Mouse (Mus musculus): ENCODE data around the gene Srgap1.

Gene Srgap1

DNA sequence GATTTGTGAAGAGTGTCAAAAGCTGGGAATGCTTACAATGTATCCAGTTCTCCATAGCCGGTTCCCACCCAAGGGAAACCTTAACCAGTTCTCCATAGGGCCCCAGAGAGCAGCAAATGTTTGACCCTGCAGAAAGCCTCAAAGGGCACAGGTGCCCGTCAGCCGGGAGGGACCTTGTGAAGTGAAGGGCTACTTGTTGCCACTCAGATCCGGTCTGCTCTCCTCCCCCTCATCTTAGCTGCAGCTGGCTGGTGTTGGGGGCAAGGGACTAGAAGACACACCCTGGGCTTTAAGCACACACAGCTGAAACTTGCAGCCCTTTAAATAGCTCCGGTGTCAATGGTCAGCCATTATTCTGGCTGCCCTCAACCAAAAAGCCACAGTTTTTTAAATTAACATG, 30.1 kb downstream of the Srgap1 start:
- no peak for DNase-seq (ENCODE audit: low read depth, low spot score)

DNA sequence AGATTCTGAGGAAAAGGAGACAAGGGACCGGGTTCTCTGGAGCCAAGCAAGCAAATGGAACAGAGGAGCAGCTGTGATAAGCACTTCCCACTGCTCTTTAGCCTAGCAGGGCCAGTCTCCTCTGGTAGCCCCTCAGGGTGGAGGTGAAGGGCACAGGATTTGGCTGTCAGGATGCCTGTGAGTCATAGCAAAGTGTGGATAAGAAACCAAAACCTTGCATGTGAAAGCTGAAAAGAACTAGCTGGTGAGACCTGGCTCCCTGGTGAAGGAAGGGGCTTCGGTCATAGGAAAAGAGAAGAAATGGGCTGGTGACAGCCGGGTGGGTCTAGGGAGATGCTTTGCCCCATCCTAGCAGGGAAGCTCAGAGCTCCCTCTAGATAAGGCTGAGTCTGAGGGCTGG, 30.5 kb downstream of the Srgap1 start:
- DNase-seq (ENCODE audit: low read depth, low spot score) = no peak

DNA sequence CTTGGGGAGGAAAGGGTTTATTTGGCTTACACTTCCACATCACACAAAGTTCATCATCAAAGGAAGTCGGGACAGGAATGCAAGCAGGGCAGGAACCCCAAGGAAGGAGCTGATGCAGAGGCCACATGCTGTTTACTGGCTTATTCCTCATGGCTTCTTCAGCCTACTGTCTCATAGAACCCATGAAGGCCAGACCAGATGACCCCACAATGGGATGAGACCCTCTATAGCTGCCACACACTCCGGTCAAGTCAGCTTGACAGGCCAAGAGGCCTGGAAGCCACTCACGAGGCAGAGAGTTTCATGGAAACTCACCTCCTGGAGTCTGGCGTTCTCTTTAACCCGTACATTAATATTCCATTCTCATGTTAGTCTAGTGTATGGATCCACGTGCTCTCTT, 34.8 kb downstream of the Srgap1 start:
- DNase-seq (ENCODE audit: low read depth, low spot score) = no peak

DNA sequence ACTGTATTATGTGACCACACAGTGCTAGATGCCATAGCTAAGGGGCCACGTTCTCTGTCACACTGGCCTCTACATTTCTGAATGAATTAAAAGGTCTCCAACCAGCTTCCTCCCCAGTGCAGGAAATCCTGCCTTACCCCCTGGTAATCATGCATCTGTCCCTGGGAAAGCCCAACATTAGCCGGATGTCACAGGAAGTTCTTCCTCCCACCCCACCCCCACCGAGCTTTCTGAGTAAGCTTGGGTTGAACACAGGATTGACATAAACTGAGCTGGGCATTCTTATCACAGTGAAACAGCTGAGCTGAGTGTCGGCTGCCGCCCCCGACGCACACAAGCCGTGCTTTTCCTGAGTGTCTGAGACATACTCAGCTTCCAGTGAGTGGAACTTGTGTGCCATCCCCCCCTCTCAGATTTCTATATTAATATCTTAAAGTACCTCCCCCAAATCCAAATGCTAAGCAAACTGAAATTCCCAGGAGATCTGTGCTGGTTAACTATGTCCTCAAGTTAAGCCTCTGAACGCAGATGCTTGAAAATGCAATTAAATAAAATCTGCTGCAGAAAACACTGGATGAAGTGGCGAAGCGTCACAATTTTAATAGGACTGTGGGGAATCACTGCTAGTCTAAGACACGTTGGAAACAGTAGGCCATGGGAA, 38.3 kb downstream of the Srgap1 start:
- no peak for DNase-seq (ENCODE audit: low read depth, low spot score)

DNA sequence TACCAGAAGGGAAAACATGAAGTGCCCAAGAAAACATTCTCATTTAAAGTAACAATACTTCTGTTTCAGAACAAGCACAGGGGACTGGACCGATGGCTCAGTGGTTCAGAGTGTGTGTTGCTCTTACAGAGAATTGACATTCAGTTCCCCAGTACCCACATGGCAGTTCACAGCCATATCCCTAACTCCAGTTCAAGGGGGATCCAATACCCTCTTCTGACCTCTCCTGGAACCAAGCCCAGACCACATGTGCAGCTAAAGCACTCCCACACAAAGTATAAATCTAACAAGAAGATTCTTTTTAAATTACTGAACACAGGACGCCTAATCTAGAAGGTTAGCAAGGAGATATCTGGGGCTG, 38.8 kb downstream of the Srgap1 start:
- DNase-seq (ENCODE audit: low read depth, low spot score) = no peak

DNA sequence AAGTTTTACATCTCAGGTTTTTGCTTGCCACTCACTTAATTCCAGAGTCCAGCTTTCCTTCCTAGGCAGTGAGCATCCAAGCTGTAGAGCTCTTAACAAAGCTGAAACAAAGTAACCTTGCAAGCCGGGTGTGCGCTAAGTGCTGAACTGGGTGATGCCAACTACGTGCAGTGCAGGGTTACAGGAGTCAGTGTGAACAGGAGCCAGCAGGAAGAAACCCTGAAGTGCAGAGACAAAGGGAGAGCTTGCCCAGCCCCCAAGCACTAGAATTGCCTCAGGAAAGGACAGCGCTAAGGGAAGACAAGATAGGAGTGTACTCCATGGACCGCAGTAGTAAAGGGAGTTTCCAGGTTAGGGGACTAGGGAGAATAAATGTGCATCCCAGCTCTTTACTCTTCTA, 40.5 kb downstream of the Srgap1 start:
- DNase-seq (ENCODE audit: low read depth, low spot score) = no peak

DNA sequence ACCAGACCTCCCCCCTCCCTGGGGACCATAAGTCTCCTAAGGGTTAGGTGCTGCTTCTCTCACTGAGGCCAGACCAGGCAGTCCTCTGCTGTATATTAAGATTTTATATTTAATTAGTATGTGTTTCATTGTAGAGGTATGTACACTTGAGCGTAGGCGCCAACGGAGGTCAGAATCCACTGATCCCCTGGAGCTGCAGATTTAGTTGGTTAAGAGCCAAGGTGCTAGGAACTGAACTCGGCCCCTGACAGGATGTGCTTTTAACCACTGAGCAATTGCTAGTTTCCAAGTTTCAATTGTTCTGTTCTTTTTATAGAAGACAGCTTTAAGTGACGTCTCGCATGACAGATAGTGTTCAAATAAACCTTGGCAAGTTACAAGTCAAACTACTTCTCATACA, 41.0 kb downstream of the Srgap1 start:
- no peak for DNase-seq (ENCODE audit: low read depth, low spot score)

DNA sequence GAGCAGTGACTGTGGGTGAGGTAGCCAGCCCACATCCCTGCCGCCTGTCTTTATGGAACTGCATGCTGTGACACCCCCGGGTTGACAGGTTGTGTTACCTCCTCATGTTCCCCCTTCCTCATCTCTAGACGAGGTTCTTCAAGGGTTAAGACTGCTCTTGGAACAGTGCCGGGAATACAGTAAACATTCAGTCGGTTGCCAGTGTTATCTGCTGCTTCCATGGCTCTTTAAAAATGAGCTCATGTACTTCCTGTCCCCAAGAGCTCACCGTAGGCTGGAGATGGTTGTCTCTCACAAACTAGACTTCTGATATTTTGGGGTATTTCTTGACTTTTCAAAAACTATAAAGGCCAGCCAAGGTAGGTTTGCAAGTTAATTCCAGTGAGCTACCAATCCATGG, 41.6 kb downstream of the Srgap1 start:
- DNase-seq (ENCODE audit: low read depth, low spot score) = no peak

DNA sequence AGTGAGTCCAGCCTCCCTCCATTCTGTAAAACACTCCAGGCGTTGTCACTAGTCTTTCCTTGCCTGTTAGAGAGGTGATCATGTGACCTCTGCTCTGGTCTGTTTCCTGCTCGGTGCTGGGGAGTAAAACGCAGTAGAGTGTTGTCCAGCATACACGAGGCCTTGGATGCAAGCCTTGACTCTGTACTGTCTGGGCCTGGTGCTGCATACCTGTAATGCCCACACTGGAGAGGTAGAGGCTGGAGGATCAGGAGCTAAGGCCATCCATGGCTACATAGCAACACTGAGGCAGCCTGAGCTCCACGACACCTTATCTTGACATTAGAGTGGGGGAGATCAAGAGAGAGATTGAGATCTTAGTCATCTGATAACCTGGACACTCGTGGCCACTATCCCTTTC, 44.2 kb downstream of the Srgap1 start:
- DNase-seq (ENCODE audit: low read depth, low spot score) = no peak

DNA sequence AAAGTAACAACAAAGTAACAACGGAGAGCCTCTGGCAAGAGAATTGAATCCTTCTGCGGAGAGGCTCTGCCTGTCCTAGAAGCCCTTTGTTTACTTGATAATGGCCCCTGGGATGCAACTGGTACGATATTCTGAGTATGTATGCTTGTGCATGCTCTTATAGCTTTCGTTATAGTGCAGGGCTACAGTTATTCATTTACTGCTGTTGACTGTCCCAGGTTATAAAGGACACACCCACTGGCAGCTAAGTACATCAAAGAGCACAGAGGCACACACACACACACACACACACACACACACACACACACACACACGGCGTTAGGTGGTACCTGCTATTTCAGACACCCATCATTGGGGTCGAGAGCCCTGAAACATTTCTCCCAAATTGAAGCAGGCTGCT, 48.3 kb downstream of the Srgap1 start:
- no peak for DNase-seq (ENCODE audit: low read depth, low spot score)

DNA sequence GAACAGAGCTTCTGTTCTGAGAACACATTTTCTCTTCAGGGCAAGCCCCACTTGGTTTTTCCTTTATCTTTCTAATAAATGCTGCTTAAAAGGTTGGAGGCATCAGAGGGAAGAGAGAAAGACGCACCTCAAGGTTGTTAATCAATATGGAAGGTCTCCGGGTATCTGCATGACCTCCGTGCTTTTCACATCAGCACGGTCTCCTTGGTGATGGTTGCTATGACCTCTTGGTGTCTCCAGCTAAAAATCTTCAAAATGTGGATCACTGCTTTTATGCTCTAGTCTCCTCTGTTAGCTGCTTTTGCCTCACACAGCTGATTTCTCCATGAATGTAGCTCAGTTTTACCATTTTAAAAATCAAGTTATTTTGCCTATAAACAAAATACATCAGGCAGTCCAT, 50.6 kb downstream of the Srgap1 start:
- DNase-seq (ENCODE audit: low read depth, low spot score) = no peak

DNA sequence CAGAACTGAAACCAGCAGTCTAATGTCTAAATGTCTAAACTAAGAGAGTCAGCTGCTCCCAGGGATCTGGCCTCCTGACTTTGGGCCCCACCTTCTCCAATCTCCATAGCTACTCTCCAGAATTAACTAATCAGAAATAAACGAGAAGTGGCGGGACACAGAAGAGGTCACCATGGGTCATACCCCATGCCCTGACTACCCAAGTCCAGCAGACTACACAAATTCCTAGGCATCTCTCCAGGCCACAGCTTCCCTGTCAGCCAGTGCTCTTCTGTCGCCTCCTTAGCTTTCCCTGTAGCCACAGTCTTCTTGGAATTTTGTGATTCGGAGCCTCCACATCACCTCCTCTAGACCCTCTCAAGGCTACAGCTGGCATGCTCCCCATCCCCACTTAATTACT, 51.7 kb downstream of the Srgap1 start:
- no peak for DNase-seq (ENCODE audit: low read depth, low spot score)

DNA sequence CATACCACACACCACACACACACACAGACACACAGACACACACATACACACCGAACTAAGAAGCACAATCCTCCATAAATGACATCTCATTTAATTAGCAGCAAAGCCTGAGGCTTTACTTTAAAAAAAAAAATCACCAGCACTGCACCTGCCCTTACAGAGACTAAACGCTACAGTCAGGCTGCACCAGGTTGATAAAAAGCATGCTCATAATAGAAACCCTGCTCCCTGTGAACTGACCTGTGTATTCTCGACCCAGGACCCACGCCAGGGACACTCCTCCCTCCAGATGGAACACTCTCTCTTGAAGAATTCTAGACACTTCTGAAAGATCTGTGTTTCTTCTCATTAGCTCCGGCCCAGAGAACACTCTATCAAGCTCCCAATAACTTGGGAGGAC, 52.5 kb downstream of the Srgap1 start:
- DNase-seq (ENCODE audit: low read depth, low spot score) = no peak

DNA sequence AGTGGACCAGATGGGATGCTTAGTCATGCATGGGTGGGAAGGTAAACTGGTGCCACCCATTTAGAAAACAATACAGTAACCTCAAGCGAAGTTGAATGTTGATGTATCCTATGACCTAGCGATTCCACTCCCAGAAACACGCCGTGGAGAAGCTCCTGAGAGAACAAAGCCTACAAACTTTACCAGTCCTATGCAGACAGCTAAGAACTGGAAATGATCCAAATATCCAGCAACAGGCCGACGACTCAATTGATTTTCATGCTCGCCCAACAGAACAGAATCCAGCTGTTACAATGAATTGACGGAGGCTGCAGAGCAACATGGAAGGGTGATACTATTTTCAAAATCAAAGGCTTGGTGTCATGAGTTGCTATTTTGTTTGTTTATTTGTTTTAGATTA, 54.5 kb downstream of the Srgap1 start:
- no peak for DNase-seq (ENCODE audit: low read depth, low spot score)

DNA sequence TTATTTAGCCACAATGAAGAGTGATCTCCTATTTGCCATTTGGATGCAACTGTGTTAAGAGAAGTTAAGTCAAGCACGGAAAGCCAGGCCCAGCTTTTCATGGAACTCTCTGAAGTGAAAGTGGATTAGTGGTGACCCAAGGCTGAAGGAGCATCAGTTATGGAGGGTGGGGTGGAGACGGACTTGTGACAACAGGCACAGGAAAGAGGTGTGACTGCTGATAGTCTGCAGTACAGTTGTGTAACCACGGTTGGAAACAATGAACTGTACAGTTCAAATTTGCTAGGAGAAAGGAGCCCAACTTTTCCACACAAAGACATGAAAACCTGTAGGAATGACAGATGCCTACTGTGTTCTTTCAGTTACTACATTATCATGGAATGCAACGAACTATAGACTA, 60.1 kb downstream of the Srgap1 start:
- DNase-seq (ENCODE audit: low read depth, low spot score) = no peak

DNA sequence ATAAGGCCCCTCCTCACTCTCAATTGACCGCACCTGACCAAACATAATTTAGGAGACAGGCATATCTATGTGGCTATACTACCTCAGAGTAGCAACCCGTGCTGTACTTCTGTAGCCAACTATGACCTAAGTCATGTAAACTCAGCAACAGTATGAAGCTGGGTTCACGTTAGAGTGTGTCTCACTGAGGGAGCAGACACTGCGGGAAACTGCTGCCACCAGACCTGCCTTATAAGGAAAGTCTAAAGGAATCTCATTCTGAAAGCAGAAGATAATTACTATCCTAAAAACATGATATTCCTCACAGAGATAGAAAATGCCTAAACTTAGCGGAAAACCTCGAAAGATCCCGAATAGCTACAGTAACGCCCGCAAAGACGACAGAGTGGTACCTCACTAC, 62.2 kb downstream of the Srgap1 start:
- DNase-seq (ENCODE audit: low read depth, low spot score) = no peak

DNA sequence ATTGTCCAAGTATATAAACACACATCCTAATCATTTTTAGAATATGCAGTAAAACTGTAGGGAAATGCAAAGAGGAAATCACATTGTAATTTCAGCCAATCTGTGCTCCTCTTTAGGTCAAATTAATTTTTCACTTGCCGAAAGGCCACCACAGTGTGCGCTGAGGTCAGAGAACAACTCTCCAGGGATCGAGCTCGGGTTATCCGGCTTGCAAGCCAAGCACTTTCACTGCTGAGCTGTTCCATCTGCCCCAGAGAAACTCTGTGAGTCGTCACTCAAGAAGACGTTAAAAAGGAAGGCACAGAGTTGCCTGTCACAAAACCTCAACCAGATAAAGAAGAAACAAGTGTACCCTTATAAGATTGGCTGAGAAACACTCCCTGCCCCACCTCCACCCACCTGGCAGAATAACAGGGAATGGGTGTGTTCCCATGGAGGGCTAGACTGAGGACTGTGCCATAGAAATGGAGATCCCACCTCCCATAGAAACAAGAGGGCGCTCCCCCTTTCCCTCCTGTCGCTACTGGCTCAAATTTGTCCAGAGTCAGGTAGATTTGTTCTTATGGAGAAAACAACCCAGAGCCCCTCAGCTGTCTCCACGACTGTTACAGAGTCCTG, 63.0 kb downstream of the Srgap1 start:
- no peak for DNase-seq (ENCODE audit: low read depth, low spot score)

DNA sequence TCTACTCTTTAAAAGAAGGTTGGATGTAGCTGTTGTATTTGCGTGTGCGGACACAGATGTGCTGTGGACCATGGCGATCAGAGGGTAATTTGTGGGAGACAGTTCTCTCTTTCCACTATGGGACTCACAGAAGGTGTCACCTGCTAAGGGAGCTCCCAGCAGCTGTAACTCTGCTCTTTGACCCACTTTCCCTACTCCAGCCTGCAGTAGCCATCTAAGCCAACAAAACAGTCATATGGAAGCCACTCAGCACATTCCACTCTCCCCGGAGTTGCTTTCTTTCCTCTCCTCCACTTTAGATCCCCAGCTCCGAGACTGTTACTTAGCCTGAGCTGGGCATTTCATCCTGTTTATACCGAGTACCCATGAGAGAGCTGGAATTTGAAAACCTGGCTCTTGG, 71.8 kb downstream of the Srgap1 start:
- DNase-seq (ENCODE audit: low read depth, low spot score) = no peak

DNA sequence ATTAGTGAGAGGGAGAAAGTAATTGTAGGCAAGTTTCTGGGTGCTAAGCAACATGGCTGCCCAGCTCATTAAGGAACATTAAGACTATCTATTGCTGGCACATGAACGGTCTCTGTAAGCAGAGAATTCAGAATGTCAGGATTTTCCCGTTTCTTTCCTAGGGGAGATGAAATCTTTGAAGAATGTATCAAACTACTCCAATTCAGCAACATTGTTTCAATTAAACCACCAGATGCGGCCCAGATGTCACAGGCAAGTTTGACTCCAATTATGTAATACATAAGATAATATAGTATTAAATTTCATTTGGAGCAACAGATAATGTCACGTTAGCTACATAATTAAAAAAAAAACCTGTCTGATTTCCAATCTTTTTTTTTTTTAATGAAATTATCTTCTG, 72.5 kb downstream of the Srgap1 start:
- DNase-seq (ENCODE audit: low read depth, low spot score) = no peak

DNA sequence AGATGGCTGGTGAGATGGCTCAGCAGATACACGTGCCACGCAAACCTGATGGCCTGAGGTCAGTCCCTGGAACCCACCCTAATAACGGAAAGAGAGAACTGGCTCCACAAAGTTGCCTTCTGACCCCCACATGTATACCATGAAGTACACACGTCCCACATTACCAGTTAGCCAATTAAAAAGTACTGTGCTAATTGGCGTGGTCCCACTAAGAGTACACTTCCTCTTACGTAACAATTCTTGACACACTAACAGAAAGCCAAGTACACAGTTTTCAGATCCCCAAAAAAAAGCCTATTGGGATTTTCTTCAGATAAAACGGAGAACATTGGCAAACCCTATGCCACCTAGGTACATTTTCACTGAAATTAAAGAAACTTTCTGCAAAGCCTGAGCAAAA, 73.8 kb downstream of the Srgap1 start:
- no peak for DNase-seq (ENCODE audit: low read depth, low spot score)

DNA sequence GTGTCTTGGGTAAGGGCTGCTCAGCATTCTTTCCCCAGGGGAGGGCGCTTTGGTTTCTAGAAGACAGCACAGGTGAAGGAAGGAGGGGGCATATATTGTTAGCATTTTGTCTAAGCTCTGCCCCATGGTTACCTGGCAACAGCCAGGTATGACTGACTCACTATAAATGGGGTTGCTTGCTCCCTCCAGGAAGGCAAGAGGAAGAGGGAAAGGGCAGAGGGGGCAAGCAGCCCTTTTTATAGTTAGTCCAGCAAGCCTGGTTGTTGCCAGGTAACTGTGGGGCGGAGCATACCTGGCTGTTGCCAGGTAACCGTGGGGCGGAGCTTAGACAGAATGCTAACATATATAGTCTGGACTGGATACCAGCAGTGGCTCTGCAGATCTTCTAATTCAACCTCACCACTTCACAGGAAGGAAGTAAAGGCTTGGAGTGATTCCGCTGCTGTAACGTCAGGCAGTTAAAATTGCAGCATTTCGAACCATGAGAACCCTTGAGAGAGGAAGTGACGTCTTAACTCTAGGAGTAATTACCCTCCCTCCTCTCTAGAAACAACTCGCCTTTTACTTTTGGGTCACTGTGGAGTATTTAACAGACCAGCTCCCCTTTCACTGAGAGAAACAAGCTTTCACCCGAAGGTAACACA, 74.7 kb downstream of the Srgap1 start:
- DNase-seq (ENCODE audit: low read depth, low spot score) = no peak

DNA sequence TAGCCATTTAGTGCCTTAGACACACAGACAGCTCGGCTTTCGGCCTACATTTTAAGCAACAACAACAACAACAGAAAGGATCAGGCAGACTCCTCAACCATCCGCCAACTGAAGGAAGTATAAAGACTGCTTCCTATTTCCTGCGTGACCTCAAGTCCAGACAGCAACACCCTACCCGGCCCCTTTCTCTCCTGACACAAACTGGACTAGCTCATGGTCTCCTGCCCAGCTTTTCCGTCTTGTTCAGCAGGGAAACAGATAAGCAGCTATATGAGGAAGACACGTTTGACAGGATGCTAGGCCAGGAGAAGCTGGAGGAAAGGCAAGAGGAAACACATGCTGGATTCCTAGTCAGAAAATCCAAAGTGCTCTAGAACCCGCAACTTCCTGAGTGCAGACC, 75.5 kb downstream of the Srgap1 start:
- DNase-seq (ENCODE audit: low read depth, low spot score) = no peak

DNA sequence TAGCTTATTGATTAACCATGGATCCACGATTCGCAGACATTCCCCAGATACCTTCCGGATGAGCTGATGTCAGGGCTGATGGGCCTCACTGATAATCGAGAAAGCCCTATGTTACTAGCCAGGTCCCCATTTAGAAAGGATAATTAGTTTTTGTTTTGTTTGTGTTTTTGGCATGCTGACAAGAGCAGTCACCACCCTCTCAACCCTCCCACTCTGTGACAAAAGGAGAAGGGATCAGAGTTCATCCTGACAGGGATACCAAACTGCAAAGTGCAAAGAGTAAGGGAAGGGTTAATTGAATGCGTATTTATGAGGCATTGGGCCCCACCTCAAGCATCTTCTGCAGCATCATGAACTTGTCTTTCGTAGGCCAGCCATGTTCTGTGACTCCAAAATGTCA, 76.2 kb downstream of the Srgap1 start:
- DNase-seq (ENCODE audit: low read depth, low spot score) = no peak

DNA sequence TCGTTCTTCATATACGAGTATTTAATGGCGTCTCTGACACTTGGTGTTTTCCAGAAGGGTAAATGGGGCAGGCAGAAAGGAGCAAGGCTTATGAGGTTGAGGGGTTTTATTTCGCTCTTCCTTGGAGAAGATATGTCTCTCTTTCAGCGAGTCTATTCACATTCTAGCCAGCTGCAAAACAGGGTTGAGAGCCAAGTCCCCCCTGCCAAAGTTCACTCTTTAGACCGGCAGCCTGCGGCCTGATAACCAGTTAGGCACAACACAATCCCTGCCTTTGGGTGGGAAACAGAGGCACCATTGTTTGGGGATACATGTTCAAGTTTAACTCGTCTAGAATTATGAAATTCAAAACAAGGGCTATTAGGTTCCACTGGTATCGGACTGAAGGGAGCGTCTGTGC, 83.0 kb downstream of the Srgap1 start:
- no peak for DNase-seq (ENCODE audit: low read depth, low spot score)
